Mouse (Mus musculus) brain, embryonic 18.5 days (tissue): Measurements from ENCODE around the gene Cage1.

Experiments used
- DNase-seq: peaks from one replicate; pipeline ENCODE4 v3.0.0-alpha.2; 2012; ENCODE audit warnings: low read depth, low spot score

Cage1 gene

GRCm38 (mm10) chr13:38037044-38037687, at the start of gene Cage1:
TSS of gene Cage1 (minus strand) at chr13:38037069.
- peak; percentile 93 for DNase-seq

- no peak for DNase-seq
Observed at GRCm38 (mm10) chr13:38081161-38081560, 44.3 kb upstream of the Cage1 start.

- DNase-seq: no peak
Observed at GRCm38 (mm10) chr13:38080725-38081124, 43.9 kb upstream of the Cage1 start.

GRCm38 (mm10) chr13:38080014-38080413, 43.1 kb upstream of the Cage1 start:
- DNase-seq: no peak

GRCm38 (mm10) chr13:38079366-38079765, 42.5 kb upstream of the Cage1 start:
- no peak for DNase-seq

- no peak for DNase-seq
Observed at GRCm38 (mm10) chr13:38078836-38079235, 42.0 kb upstream of the Cage1 start.

GRCm38 (mm10) chr13:38077113-38077512, 40.2 kb upstream of the Cage1 start:
- DNase-seq: no peak

- no peak for DNase-seq
Observed at GRCm38 (mm10) chr13:38074404-38074803, 37.5 kb upstream of the Cage1 start.

- DNase-seq: no peak
Observed at GRCm38 (mm10) chr13:38073374-38074307, 36.8 kb upstream of the Cage1 start.

GRCm38 (mm10) chr13:38070945-38071344, 34.1 kb upstream of the Cage1 start:
- DNase-seq: no peak

- peak; percentile 12 for DNase-seq
Observed at GRCm38 (mm10) chr13:38064854-38065663, 28.2 kb upstream of the Cage1 start.

GRCm38 (mm10) chr13:38062678-38063077, 25.8 kb upstream of the Cage1 start:
- DNase-seq: no peak

- no peak for DNase-seq
Observed at GRCm38 (mm10) chr13:38049888-38050287, 13.0 kb upstream of the Cage1 start.

- DNase-seq: no peak
Observed at GRCm38 (mm10) chr13:38037811-38038210, 942 bp upstream of the Cage1 start.

GRCm38 (mm10) chr13:38036343-38037043, 376 bp downstream of the Cage1 start, which contains the start of gene Riok1:
TSS of gene Riok1 (plus strand) at chr13:38036995.
- no peak for DNase-seq

- DNase-seq: no peak
Observed at GRCm38 (mm10) chr13:38028407-38028806, 8.5 kb downstream of the Cage1 start.

GRCm38 (mm10) chr13:38027618-38028248, 9.1 kb downstream of the Cage1 start:
- no peak for DNase-seq

GRCm38 (mm10) chr13:38025874-38026273, 11.0 kb downstream of the Cage1 start:
- no peak for DNase-seq

GRCm38 (mm10) chr13:38018791-38019190, 18.1 kb downstream of the Cage1 start:
- no peak for DNase-seq

GRCm38 (mm10) chr13:38015591-38015990, 21.3 kb downstream of the Cage1 start:
- no peak for DNase-seq

- no peak for DNase-seq
Observed at GRCm38 (mm10) chr13:38012436-38012835, 24.4 kb downstream of the Cage1 start.
